Comparison of ENCODE assay signal across 8 mouse cellular contexts in the genomic region with DNA sequence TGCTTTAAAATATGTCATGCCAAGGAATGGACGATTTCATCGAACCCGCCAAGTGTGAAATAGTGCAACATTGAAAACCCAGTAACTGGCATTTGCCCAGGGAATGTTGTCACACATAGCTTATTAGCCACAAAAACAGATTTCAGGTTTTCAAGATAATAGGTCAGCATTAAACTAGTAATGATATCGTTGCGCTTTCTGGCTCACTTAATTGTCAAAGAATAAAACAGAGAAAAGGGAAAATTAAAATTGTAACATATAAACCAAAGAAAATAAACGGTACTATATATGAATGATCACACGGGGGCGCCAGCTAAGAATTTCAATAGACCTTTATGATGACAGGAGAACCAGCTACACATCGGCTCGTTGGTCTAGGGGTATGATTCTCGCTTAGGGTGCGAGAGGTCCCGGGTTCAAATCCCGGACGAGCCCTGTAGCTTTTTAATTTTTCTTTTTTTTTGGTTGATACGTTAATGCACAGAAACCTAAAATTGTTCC. TPM values are rescaled to one million over a fixed set of nuclear protein-coding genes. Genes with fewer than 3 reads are reported as not detected.
DNase-seq lines count a peak whose midpoint lies in the region; ATAC-seq lines count a peak whose summit lies in the region.

No protein-coding gene starts in this region.

- peak; percentile 66 for DNase-seq in gastrocnemius, postnatal 10 days
- peak; percentile 64 to 82 for DNase-seq in left cerebral cortex, postnatal 10 days (ENCODE audit: extremely low spot score in 1 of 2, low spot score in 2 of 2)
- peak; percentile 73 to 79 for DNase-seq in right cerebral cortex, postnatal 10 days (ENCODE audit: low spot score in 2 of 2)
- DNase-seq in urinary bladder, postnatal 4 days (ENCODE audit: low spot score in 2 of 2): peak; percentile 53 to 73

- ATAC-seq in activated CD4-positive, CD25-positive, alpha-beta regulatory T cell, adult 4 months: peak; percentile 64
- peak; percentile 55 for ATAC-seq in common myeloid progenitor, adult 5-6 weeks (replicated peaks; ENCODE audit: low read depth, poor library complexity, severe bottlenecking)
- peak; percentile 70 for ATAC-seq in inflammation-experienced regulatory T-cells, adult 6 months
- ATAC-seq in megakaryocyte progenitor cell, adult 5-6 weeks (replicated peaks; ENCODE audit: poor library complexity): peak; percentile 60

- intact Hi-C loops in left cerebral cortex, postnatal 10 days (cut with DNase I): loop anchor here (5.0 to 10.0 kb wide), 2 partner anchors 54 to 177 kb away; partner anchors contain the start of genes Dcaf6 and Mpc2

RNA-seq across cellular contexts. Expression of gene Mpzl1, which starts 7.0 kb away (rescaled TPM):
- 1 to 10 TPM in 1 of 2 experiments, not detected in 1; 1.4 TPM for polyA plus RNA-seq in activated CD4-positive, CD25-positive, alpha-beta regulatory T cell, adult 4 months (2017; shearing (Covaris generic))
- total RNA-seq in common myeloid progenitor, adult 5-6 weeks (2017): 2.0 and 9.5 TPM in 2 replicates
- total RNA-seq in gastrocnemius, postnatal 10 days (2021): 10 to 100 TPM; 34.6 to 46.9 TPM
- under 1 TPM in 2 of 3 experiments, not detected in 1; 0.70 to 0.77 TPM for polyA plus RNA-seq in inflammation-experienced regulatory T-cells, adult 6 months (2017; shearing (Covaris generic))
- total RNA-seq in left cerebral cortex, postnatal 10 days (2021): 10 to 100 TPM; 66.8 to 67.1 TPM
- total RNA-seq in megakaryocyte progenitor cell, adult 5-6 weeks (2015): 2.3 and 4.1 TPM in 2 replicates
- total RNA-seq in megakaryocyte progenitor cell, adult 5-6 weeks (2017): 0.33 and 0.84 TPM in 2 replicates

Comparison
In these comparisons a context has a peak if more than half of its experiments do, and no peak if none do; other contexts are left out.
1. Peak in every context shown above with its lines: DNase-seq and ATAC-seq.